Mouse (Mus musculus): ENCODE data around the gene Psmd9.
A peak's percentile ranks its signal among the peaks of the same experiment; 100 is the strongest.

The Psmd9 gene

GRCm38 (mm10) chr5:123137044-123137909 lies 31.9 kb upstream of the Psmd9 start:
- DNase-seq (ENCODE audit: low read depth, low spot score), result no peak

GRCm38 (mm10) chr5:123137910-123138229 lies 31.3 kb upstream of the Psmd9 start:
- no peak for DNase-seq (ENCODE audit: low read depth, low spot score)

DNA sequence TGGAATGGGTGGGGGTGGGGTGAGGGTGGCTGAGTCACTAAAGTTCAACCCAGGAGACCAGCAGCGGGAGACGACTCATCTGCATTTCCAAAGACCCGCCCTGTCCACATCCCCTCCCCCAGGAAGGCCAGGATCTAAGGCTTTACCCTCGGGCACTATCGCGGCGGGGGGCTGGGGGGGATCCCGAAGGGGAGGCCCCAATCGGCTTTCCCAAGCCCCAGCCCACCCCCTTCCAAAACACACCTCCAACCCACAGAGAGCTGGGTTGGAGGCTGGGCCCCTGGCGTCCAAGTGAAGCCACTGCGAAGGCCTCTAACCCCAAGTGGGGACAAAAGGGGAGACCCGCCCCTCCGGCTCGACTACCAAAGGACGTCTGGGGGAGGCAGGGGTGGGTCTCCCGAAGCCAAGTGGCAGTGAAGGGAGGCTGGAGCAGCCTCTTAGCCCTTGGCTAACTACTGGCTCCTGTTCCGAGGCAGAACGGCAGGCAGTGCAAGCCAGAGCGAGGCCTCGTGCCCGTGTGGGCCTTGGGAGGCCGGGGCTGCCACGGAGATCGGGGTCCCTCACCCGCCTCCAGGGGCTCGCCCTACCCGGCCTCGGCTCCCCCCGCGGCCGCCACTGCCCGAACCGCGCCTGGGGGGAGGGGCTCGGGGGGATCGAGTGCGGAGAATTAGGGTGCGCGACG lies 30.8 kb upstream of the Psmd9 start:
- DNase-seq (ENCODE audit: low read depth, low spot score), result no peak

- no peak for DNase-seq (ENCODE audit: low read depth, low spot score)
Observed at GRCm38 (mm10) chr5:123138953-123139721, 30.1 kb upstream of the Psmd9 start.

DNA sequence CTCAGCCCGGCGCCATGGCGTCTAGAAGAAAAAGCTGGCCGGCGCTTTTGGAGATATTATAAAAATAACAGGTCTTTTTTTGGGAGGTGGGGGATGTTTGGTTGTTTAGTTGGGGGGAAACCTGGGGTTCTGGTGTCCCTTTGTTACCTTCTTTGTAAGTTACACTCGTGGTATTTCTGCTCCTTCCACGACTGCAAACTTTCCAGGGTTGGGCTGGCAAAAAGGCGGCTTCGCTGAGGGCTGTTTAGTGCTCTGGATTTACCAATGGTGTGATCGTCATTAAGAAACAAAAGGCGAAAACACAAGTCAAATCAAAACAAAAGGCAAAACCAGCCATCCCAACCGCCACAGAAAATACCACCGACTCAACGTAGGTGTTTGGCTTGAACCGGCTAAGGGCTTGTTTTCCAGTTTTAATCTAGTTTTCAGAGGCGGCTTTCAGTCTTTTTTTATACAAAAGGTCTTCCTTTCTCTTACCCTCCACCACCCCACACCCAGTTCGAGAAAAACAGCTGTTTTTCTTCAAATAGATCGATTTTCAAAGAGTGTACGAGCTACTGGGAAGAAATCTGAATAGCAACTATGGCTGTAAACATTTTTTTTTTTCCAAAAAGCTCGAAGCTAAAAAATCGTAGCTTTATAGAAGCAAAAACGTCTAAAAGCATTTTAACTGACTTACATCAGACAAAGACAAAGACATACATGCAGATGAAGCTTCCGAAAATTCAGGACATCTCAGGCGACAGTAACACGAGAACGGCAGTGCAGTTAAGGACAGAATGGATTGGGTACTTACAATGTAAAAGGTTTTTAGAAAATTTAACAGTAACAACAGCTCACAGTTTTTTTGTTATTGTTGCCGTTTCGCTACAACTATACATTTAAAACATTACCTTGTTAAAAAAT lies 29.2 kb upstream of the Psmd9 start:
- no peak for DNase-seq (ENCODE audit: low read depth, low spot score)

DNA sequence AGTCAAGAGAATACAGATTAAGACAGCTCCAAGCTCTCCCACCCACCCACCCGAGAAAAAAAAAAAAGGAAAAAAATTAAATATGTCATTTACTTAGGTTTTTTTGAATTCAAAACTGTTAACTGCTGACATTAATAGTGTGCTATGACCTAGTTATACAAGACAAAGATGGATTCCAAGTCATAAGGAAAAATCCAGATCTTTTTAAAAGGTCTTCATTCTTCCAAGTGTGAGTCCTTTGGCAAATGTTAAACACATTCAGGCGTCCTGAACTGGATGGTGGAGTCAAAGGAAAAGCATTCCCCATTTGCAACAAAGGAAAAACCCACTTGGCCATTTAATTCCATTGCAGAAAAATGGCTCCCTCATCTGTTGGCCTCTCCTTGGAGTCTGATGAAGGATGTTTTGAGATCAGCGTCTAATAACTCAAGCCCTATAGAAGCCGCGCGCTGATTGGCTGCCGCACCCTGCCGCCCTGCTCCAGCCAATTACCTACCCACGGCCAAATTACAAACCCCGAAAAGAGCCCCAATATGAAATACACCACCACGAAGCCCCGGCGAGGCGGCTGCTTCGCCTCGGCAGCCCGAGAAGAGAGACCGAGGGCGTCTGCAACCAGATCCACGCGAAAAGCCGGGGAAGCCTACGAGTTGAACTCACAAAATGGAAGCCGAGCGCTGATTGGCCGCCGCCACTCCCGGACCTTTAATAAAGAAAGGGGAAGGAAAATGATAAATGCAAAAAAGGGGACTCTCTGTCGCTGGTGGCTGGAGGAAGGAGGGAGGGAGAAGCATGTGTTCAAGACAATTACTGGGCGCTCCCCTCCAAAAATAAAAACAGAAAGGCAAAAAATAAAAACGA lies 28.3 kb upstream of the Psmd9 start:
- peak; percentile 87 for DNase-seq (ENCODE audit: low read depth, low spot score)

GRCm38 (mm10) chr5:123141555-123142160 lies 27.6 kb upstream of the Psmd9 start:
- DNase-seq (ENCODE audit: low read depth, low spot score), result no peak

DNA sequence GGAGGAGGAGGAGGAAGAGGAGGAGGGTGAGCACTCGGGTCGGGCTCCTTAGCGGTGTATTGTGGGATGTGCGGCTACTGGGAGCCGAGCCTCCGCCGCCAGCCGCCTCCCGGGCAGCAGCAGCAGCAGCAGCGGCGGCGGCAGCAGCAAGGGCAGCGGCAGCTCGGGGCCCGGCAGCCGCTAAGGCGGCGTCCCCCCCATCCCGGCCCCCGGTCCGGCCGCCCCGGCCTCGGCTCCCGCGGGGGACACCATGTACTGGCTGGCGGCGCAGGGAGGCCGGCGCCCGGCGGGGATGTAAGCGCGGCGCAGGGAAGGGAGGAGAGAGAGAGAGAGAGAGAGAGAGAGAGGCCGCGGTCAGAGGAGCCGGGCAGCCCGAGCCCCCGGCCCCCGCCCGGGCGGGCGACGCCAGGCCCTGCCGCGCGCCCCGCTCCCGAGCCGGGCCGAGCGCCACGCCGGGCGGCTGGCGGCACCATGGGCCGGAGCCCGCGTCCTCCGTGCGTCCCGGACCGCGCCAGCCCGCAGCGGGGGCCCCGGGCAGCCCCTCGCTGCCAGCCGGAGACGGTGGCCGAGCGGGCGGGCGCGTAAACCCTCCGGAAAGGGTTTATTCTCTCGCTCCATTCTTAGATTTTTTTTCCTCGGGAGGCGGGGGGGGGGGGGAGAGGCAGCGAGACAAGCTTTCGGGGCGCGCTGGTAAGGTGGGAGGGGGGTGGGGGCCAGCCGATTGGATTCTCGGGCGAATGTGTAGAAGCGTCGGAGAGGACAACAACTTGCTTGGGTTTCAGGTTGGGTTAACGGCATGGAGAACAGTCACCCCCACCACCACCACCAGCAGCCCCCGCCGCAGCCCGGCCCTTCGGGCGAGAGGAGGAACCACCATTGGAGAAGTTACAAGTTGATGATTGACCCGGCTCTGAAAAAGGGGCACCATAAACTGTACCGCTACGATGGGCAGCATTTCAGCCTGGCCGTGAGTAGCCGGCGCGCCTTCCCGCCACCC lies 26.8 kb upstream of the Psmd9 start, which contains the start of gene Setd1b:
Gene Setd1b (plus strand): TSS at position 33 of the 997 bp plus-strand sequence.
- DNase-seq (ENCODE audit: low read depth, low spot score), result no peak

DNA sequence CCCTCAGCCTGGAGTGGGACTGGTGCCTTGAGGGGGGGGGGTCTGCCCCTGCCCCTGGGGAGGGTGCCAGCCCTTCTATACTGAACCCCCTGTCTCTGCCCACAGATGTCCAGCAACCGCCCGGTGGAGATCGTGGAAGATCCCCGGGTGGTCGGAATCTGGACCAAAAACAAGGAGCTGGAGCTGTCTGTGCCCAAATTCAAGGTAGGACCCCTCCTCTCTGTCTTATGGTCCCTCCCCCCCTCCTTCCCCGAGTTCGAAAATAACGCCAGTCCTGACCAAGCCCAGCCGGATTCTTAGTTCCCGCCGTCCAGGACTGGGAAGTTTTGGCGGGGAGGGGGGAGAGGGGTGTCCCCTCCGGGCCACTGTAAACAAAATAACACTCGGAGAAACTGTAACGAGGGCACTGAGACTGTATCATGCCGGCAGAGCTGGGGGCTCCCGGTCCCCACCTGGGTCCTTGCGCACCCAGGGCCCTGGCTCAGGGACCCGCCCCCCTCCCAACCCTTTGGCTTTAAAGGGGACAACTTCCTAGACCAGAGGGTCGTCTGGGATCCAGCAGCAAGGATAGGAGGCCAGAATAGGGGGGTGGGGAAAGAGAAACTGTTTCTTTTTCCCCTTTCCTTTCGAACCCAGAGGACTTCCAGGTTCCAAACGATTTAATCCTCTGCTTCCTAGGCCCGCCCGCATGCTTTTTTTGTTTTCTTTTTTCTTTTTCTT lies 25.8 kb upstream of the Psmd9 start:
- no peak for DNase-seq (ENCODE audit: low read depth, low spot score)

DNA sequence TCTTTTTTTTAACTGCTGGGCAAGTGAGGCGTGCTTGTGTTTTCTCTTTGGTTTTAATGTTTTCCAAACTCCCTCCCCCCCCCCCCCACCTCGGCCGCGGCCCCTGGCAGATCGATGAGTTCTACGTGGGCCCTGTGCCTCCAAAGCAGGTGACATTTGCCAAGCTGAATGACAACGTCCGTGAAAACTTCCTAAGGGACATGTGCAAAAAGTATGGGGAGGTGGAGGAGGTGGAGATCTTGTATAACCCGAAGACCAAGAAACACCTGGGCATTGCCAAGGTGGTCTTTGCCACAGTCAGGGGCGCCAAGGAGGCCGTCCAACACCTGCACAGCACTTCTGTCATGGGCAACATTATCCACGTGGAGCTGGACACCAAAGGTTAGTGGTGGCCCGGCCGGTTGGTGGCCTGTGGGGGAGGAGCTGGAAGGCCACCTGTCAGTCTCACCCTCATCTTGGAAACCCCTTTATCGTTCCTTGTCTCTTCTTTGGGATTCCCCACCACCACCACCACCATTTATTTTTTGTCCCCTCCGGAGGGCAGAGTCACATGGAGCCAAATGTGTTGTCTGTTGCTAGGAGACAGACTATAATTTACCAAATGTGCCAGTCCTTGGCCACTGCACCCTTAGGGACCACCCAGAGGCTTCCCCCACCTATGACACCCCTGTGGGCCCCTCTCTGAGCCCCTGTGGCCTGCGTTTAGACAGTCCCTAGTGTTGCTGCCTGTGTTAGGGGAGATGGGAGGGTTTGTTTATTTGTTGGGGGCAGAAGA lies 25.1 kb upstream of the Psmd9 start:
- DNase-seq (ENCODE audit: low read depth, low spot score), result no peak

- DNase-seq (ENCODE audit: low read depth, low spot score), result no peak
Observed at GRCm38 (mm10) chr5:123144746-123145590, 24.2 kb upstream of the Psmd9 start.

DNA sequence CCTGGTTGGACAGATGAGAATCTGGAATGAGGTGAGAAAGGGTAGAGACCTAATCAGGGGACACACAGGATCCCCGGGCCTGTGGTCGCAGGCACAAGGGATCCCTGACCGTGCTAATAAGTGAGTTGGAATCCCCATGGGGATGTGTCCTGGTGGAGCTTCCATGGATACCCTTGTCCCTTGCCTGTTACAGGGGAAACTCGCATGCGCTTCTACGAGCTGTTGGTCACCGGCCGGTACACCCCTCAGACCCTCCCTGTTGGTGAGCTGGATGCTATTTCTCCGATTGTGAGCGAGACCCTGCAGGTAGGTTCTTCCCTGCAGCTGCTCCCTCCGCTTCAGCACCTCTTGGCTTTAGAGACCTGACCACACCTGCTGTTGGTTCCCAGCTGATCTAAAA lies 22.9 kb upstream of the Psmd9 start:
- no peak for DNase-seq (ENCODE audit: low read depth, low spot score)

DNA sequence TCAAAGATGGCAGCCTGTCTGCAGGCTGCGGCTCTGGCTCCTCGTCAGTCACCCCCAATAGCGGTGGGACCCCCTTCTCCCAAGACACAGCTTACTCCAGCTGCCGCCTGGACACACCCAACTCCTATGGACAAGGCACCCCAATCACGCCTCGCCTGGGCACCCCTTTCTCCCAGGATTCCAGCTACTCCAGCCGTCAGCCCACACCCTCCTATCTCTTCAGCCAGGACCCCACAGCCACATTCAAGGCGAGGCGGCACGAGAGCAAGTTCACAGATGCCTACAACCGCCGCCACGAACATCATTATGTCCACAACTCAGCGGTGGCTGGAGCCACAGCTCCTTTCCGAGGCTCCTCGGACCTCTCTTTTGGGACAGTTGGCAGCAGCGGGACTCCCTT lies 21.6 kb upstream of the Psmd9 start:
- no peak for DNase-seq (ENCODE audit: low read depth, low spot score)

GRCm38 (mm10) chr5:123148073-123148722 lies 21.0 kb upstream of the Psmd9 start:
- no peak for DNase-seq (ENCODE audit: low read depth, low spot score)

DNA sequence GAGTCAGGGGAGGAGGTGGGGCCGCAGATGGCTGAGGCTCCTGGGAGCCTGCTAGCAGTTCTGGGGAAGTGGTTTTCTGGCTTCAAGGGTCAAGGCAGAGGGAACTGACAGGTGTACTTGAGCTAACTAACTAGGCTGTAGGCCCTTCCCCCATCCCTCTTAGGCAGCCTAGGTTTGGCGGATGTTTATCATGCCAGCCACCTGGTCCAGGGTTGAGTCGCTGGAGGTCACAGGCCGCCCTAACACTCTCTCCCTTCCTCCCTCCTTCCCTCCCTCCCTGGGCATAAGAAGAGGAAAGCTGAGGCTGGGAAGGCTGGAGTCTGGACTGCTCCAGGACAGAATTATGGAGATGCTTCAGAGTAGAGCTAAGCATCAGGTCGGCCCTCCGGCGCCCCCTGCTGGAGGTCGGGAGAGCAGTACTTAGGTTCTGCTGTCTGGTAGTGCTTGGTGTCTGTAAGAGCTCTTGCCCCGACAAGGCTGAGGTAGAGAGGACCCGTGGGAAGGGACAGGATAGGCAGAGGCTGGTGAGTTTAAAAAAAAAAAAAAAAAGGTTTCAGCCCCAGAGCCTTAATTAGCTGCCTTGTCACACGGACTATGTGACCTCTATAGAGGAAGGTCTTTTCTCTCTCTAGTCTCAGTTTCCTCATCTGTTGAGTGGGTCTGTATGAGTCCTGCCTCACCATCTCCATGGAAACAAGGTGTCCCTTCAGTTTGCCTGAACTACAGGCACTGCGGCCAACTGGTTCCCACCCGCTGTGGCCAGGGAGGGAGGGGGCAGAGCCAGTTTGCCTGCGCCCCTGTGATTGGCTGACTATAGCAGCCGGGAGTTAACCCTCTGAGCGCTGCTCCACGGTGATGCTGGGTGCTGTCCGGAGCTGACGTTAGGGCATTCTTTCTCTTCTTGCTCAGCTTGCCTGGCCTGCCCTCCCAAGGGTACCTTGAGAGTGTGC lies 19.5 kb upstream of the Psmd9 start:
- no peak for DNase-seq (ENCODE audit: low read depth, low spot score)
